Mouse (Mus musculus) hindbrain, postnatal 0 days (tissue): Measurements from ENCODE around the gene Tac2. TPM values are rescaled to one million over a fixed set of nuclear protein-coding genes. Genes with fewer than 3 reads are reported as not detected.
A peak's percentile ranks its signal among the peaks of the same experiment; 100 is the strongest.

Experiments
- ATAC-seq: fragments of 200-750 bp; cut with Nextera tagmentation; 2 replicates; pipeline ENCODE4 v1.8.0; 2017; ENCODE audit warnings: mild to moderate bottlenecking, moderate TSS enrichment, moderate library complexity
- DNase-seq: peaks from one replicate; pipeline ENCODE4 v3.0.0-alpha.2; 2015; ENCODE audit warnings: low spot score
- H3K27ac ChIP-seq: fragments of 300-500 bp; sonication (generic); 2 replicates; pipeline ENCODE4 v1.5.1; 2014; ENCODE audit warnings: mild to moderate bottlenecking
- H3K27me3 ChIP-seq: fragments of 300-500 bp; sonication (generic); 2 replicates; pipeline ENCODE4 v1.6.1; 2014; ENCODE audit warnings: low read length, mixed read lengths; ENCODE audit not compliant: insufficient read depth
- H3K36me3 ChIP-seq: fragments of 300-500 bp; sonication (generic); 2 replicates; pipeline ENCODE4 v1.6.1; 2014; ENCODE audit warnings: low read length, mixed read lengths; ENCODE audit not compliant: insufficient read depth
- H3K4me1 ChIP-seq: fragments of 300-500 bp; sonication (generic); 2 replicates; pipeline ENCODE4 v1.6.1; 2014; ENCODE audit warnings: antibody characterized with exemption, low read length, mixed read lengths; ENCODE audit not compliant: insufficient read depth
- H3K4me2 ChIP-seq: fragments of 300-500 bp; sonication (generic); 2 replicates; pipeline ENCODE4 v1.6.1; 2014; ENCODE audit warnings: low read depth, mild to moderate bottlenecking, low read length, moderate library complexity, mixed read lengths
- H3K4me3 ChIP-seq: fragments of 300-500 bp; sonication (generic); 2 replicates; pipeline ENCODE4 v1.5.1; 2014; ENCODE audit warnings: low read length
- H3K9ac ChIP-seq: fragments of 300-500 bp; sonication (generic); replicated peaks from 2 replicates; pipeline ENCODE4 v1.6.1; 2014; ENCODE audit warnings: mild to moderate bottlenecking, low read length, moderate library complexity, mixed read lengths
- H3K9me3 ChIP-seq: fragments of 300-500 bp; sonication (generic); 2 replicates; pipeline ENCODE4 v1.6.1; 2016; ENCODE audit warnings: low read length, mixed read lengths
- CTCF ChIP-seq: IDR thresholded peaks from 2 replicates; pipeline ENCODE4 v1.5.1; 2016; ENCODE audit warnings: antibody characterized with exemption, control low read depth, low read depth
- WGBS: fragments of 180-500 bp; shearing (Covaris S2); extraction: QIAGEN DNeasy Blood & Tissue Kit; methylation state at CpG from one replicate; pipeline ENCODE4 v1.1.7; 2014; 5-methylcytosine and 5-hydroxymethylcytosine counted together
- polyA plus RNA-seq: library from polyadenylated mRNA; unstranded; fragments of >200 nt; fragmentation: Nextera tagmentation; extraction: Ambion mirVana; gene quantifications from 2 replicates; pipeline ENCODE4 v1.2.1, GENCODE M21; 2015
- total RNA-seq: library from RNA; depleted of rRNA; stranded (reverse); fragments of >200 nt; gene quantifications from 2 replicates; pipeline ENCODE4 v1.2.3, GENCODE M21; 2014

Tac2 gene
- total and polyA plus RNA-seq, 2 experiments from 2014 or later: 2.3 to 6.7 TPM

DNA sequence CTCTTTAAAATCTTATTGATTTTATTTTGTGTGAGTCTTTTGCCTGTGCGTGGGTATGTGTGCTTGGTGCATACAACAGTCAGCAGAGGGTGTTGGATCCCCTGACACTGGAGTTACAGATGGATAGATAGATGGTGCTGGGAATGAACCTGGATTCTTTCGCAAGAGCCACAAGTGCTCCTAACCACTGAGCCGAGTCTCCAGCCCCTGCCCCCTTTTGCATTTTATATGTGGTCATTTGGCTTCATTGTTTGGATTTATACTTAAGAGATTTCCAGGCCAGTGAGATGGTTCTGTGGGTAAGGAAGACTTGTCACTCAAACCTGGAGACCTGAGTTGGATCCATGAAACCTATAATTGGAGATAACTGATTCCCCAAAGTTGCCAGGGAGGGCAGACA lies 44.4 kb upstream of the Tac2 start:
- no peak overlapping the region for H3K4me2 ChIP-seq
- H3K27me3 ChIP-seq: no peaks in the 10 kb centered on the region
- no peak for TF ChIP-seq CTCF
- no peak for ATAC-seq
- DNase-seq: no peak
- no peak overlapping the region for H3K27ac ChIP-seq
- WGBS: 79% methylated on average over 3 of the region's 3 CpGs
- no peaks in the 10 kb centered on the region for H3K36me3 ChIP-seq
- H3K4me1 ChIP-seq: no peaks in the 10 kb centered on the region; the same call in 1 of the 2 replicates
- H3K9me3 ChIP-seq: no peaks in the 10 kb centered on the region
- no peak overlapping the region for H3K4me3 ChIP-seq
- no peak overlapping the region for H3K9ac ChIP-seq

DNA sequence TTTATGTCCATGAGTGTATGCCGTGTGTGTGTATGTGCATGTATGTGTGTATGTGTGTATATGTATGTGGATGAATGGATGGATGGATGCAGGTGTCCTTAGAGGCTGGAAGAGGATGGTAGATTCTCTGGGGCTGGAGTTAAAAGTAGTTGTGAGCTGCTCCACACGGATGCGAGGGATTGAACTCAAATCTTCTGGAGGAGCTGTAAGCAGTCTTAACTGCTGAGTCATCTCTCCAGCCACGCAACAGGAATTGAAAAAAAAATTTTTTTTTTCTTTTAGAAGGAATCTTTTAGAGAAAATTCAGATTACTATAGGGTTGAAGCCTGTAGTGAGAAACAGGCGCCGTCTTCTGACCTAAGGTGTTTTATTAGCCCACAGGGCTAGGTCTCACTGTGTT lies 41.4 kb upstream of the Tac2 start:
- Histone ChIP-seq H3K27ac (no peak overlapping the region), H3K36me3 (no peaks in the 10 kb centered on the region), H3K9ac (no peak overlapping the region), H3K4me3 (no peak overlapping the region), H3K4me2 (no peak overlapping the region), H3K4me1 (no peaks in the 10 kb centered on the region; the same call in 1 of the 2 replicates), H3K27me3 (no peaks in the 10 kb centered on the region), H3K9me3 (no peaks in the 10 kb centered on the region)
- WGBS: 94% methylated on average over 6 of the region's 6 CpGs
- no peak for ATAC-seq
- DNase-seq: no peak
- no peak for TF ChIP-seq CTCF

DNA sequence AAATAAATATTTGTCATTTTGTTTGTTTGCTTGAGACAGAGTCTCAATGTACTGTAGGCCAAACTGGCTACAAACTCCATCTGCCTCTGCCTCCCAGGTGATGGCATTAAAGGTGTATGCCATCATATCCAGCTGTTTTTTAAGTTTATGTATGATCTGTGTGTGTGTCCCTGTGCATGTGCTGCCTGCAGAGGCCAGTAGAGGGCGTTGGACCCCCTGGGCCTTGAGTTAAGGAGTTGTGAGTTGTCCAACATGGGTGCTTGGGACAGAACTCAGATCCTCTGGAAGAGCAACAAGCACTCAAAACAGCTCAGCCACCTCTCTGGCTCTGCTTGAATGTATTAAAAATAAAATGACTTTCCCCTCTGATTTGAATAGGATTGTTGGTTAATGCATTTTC lies 33.2 kb upstream of the Tac2 start:
- H3K9me3 ChIP-seq: no peaks in the 10 kb centered on the region
- H3K4me3 ChIP-seq: no peak overlapping the region
- no peak overlapping the region for H3K4me2 ChIP-seq
- ATAC-seq (no peak), DNase-seq (no peak)
- H3K27ac ChIP-seq: no peak overlapping the region
- WGBS: 16% methylated on average over 1 of the region's 1 CpGs
- peaks cover 5% of the 10 kb centered on the region; the same call in 1 of the 2 replicates for H3K36me3 ChIP-seq
- no peak overlapping the region for H3K9ac ChIP-seq
- no peaks in the 10 kb centered on the region for H3K4me1 ChIP-seq
- no peak for TF ChIP-seq CTCF
- no peaks in the 10 kb centered on the region for H3K27me3 ChIP-seq

DNA sequence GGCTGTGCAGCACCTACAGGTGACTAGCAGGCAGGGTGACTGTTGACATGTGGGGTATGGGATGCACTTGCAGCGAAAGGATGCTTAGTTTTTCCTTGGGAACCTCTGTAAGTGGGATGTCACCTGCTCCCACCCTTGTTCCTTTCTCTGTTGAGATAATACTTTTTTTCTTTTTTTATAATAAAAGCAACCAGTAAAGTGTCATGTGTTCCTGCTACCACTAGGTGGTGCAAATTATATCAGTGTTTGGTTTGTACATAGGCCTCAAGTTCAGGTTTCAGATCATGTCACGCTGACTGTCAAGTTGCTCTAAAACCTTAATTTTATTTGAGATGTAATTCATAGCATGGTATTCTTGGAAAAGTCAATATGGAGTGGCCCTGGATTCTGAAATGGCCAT lies 29.6 kb upstream of the Tac2 start:
- no peak overlapping the region for H3K4me3 ChIP-seq
- WGBS: 54% methylated on average over 2 of the region's 2 CpGs
- no peak for ATAC-seq
- peak; percentile 65 for DNase-seq
- H3K4me1 ChIP-seq: no peaks in the 10 kb centered on the region
- H3K9me3 ChIP-seq: no peaks in the 10 kb centered on the region
- H3K4me2 ChIP-seq: no peak overlapping the region
- H3K36me3 ChIP-seq: peaks cover 10% of the 10 kb centered on the region; the same call in 1 of the 2 replicates
- no peak overlapping the region for H3K27ac ChIP-seq
- H3K9ac ChIP-seq: no peak overlapping the region
- peak; percentile 82 for TF ChIP-seq CTCF
- H3K27me3 ChIP-seq: no peaks in the 10 kb centered on the region

DNA sequence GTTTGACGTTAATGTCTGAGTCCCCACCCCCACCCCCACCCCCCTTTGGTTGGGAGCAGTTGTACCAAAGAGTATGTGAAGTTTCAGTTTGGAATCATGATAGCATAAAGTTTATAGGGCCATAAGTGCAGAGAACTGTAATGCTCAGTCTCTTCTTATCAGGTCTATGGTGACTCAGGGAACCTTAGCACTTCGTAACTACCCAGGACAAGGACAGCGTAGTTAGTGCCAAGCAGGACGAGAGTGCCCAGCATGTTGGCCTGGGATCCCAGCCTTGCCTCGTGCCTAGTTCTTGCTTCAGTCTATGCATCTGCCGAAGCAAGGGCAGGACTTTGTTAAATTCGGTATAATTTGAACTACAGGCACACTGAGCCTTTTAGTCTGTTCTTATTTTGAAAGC lies 28.5 kb upstream of the Tac2 start:
- Histone ChIP-seq H3K4me1 (no peaks in the 10 kb centered on the region), H3K9me3 (no peaks in the 10 kb centered on the region), H3K27me3 (no peaks in the 10 kb centered on the region), H3K27ac (no peak overlapping the region), H3K9ac (no peak overlapping the region), H3K36me3 (peaks cover 10% of the 10 kb centered on the region; the same call in 1 of the 2 replicates), H3K4me2 (no peak overlapping the region), H3K4me3 (no peak overlapping the region)
- DNase-seq (no peak), ATAC-seq (no peak)
- no peak for TF ChIP-seq CTCF
- WGBS: 93% methylated on average over 7 of the region's 7 CpGs

DNA sequence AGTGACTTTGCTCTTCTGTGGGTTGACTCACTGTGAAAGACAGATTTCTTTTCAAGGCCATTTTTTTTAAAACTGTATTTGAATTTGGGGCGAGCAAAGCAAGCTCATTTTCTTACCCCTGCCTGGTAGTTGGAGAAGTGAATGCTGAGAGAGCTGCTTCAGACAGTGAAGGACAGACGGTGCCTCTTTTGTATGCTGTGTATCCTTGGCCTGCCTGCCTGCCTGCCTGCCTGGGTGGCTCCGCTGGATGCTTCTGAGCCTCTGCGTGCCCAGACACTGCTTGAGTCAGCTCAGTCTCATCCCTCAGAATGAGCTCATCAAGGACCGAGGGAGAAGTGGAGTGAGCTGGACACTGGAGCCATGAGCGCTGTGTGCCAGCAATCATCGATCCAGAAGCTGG lies 25.3 kb upstream of the Tac2 start:
- Histone ChIP-seq H3K27me3 (no peaks in the 10 kb centered on the region), H3K4me1 (no peaks in the 10 kb centered on the region), H3K4me3 (no peak overlapping the region), H3K36me3 (peaks cover 10% of the 10 kb centered on the region; the same call in 1 of the 2 replicates), H3K27ac (no peak overlapping the region), H3K9me3 (no peaks in the 10 kb centered on the region), H3K4me2 (no peak overlapping the region), H3K9ac (no peak overlapping the region)
- no peak for TF ChIP-seq CTCF
- WGBS: 86% methylated on average over 7 of the region's 7 CpGs
- DNase-seq (no peak), ATAC-seq (no peak)

DNA sequence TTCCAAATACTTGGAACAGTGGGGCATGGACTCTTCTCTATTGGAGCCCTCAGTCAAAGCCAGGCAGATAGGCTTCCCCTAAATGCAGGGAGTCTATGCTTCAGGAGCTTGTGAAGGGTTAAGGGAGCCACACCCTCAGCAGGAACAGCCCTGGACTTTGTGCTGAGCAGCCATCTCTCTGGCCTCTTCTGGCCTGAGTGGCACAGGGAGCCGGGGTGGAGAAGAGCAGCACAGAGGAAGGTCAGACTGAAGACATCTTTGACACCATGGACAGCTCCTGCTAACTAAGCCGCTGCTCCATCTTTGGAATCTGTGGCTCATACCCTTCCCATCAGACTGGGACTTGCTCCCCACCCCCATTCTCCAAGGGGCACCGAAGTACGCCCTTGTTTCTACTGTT lies 21.0 kb upstream of the Tac2 start:
- Histone ChIP-seq H3K9ac (no peak overlapping the region), H3K36me3 (no peaks in the 10 kb centered on the region; the same call in 1 of the 2 replicates), H3K27me3 (no peaks in the 10 kb centered on the region), H3K9me3 (no peaks in the 10 kb centered on the region), H3K27ac (no peak overlapping the region), H3K4me3 (no peak overlapping the region), H3K4me1 (no peaks in the 10 kb centered on the region), H3K4me2 (no peak overlapping the region)
- WGBS: 59% methylated on average over 4 of the region's 4 CpGs
- no peak for TF ChIP-seq CTCF
- no peak for ATAC-seq
- no peak for DNase-seq
